Mouse (Mus musculus) E14TG2a.4 (cell line): ENCODE data around the gene Bicd1.

Experiments
- H3K27me3 ChIP-seq: 2 replicates; pipeline ENCODE4 v1.6.1; 2014; ENCODE audit warnings: low read length, control low read depth; ENCODE audit not compliant: insufficient read depth
- H3K36me3 ChIP-seq: 2 replicates; pipeline ENCODE4 v1.6.1; 2014; ENCODE audit warnings: low read length, control low read depth; ENCODE audit not compliant: insufficient read depth
- H3K4me1 ChIP-seq: replicated peaks from 2 replicates; pipeline ENCODE4 v1.6.1; 2014; ENCODE audit warnings: low read depth, low read length, control low read depth
- H3K4me3 ChIP-seq: replicated peaks from 2 replicates; pipeline ENCODE4 v1.5.1; 2014; ENCODE audit warnings: mild to moderate bottlenecking, low read length
- H3K9me3 ChIP-seq: 2 replicates; pipeline ENCODE4 v1.6.1; 2014; ENCODE audit warnings: low read length, control low read depth
- CTCF ChIP-seq: conservative IDR thresholded peaks from 2 replicates; pipeline ENCODE4 v1.5.1; 2014; ENCODE audit warnings: low read length
- NANOG ChIP-seq: IDR thresholded peaks from 2 replicates; pipeline ENCODE4 v1.6.1; 2014; ENCODE audit warnings: borderline replicate concordance, low read length, mixed read lengths
- POU5F1 ChIP-seq: IDR thresholded peaks from 2 replicates; pipeline ENCODE4 v1.6.1; 2014; ENCODE audit warnings: low read length, borderline replicate concordance

The Bicd1 gene

DNA sequence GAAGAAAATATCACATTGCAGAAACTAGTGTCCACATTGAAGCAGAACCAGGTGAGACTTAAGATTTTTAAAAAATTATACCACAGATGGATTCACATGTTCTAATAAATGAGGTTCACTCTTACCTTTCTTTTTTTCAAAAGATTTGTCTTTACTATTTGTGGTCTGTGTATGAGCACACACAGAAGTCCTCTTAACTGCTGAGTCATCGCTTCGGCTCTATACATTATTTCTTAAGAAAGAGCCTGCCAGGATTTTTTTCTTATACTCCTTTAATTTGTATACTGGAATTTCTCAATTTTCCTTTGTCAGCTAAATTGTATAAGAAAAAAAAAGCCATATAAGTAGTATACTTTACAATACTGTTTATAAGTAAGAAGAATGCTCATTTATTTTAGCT, 86.0 kb downstream of the Bicd1 start:
- TF ChIP-seq NANOG: no peak
- Histone ChIP-seq H3K4me3 (no peak overlapping the region), H3K4me1 (peaks cover 6% of the 10 kb centered on the region)

GRCm38 (mm10) chr6:149495925-149496324, 87.2 kb downstream of the Bicd1 start:
- Histone ChIP-seq H3K27me3 (no peaks in the 10 kb centered on the region), H3K9me3 (peaks cover 15% of the 10 kb centered on the region)
- TF ChIP-seq NANOG: no peak
- no peak for TF ChIP-seq CTCF
- TF ChIP-seq POU5F1: no peak

More for the DNA sequence above, 86.0 kb downstream of the Bicd1 start:
- H3K36me3 ChIP-seq: no peaks in the 10 kb centered on the region
- no peaks in the 10 kb centered on the region for H3K27me3 ChIP-seq
- H3K9me3 ChIP-seq: peaks cover 15% of the 10 kb centered on the region

GRCm38 (mm10) chr6:149565720-149566498, 157.2 kb downstream of the Bicd1 start:
- TF ChIP-seq POU5F1 (no peak), NANOG (no peak), CTCF (no peak)

More at GRCm38 (mm10) chr6:149495925-149496324, 87.2 kb downstream of the Bicd1 start:
- Histone ChIP-seq H3K36me3 (no peaks in the 10 kb centered on the region), H3K4me3 (no peak overlapping the region), H3K4me1 (peaks cover 6% of the 10 kb centered on the region)

DNA sequence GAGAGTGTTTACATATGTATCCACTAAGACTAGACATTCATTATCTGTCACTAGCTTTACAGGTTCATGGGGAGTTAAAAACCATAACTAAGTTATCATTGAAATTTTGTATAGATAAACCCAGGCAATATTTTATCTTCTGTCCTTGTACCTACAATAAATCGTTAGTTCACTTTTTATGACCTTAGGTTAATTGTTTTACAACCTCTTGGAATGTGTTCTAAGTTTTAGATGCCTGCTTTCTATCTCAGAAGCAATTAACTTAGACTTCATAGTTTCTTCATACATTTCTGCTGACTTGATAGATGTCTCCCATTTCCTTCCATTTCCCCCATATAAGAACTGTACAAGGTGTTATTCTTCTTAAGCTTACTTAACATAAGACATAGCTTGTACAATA, 158.5 kb downstream of the Bicd1 start:
- TF ChIP-seq CTCF: no peak
- no peak for TF ChIP-seq NANOG
- TF ChIP-seq POU5F1: no peak
- Histone ChIP-seq H3K36me3 (no peaks in the 10 kb centered on the region), H3K4me3 (no peak overlapping the region), H3K27me3 (no peaks in the 10 kb centered on the region), H3K4me1 (peaks cover 11% of the 10 kb centered on the region; the same call in 1 of the 2 replicates), H3K9me3 (peaks cover 19% of the 10 kb centered on the region)

More at GRCm38 (mm10) chr6:149565720-149566498, 157.2 kb downstream of the Bicd1 start:
- Histone ChIP-seq H3K9me3 (peaks cover 6% of the 10 kb centered on the region; the same call in 1 of the 2 replicates), H3K27me3 (no peaks in the 10 kb centered on the region), H3K36me3 (no peaks in the 10 kb centered on the region), H3K4me3 (peak overlapping the region; percentile 83), H3K4me1 (peaks cover 11% of the 10 kb centered on the region; the same call in 1 of the 2 replicates)

GRCm38 (mm10) chr6:149574288-149574687, 165.6 kb downstream of the Bicd1 start:
- no peaks in the 10 kb centered on the region for H3K27me3 ChIP-seq
- peaks cover 64% of the 10 kb centered on the region for H3K9me3 ChIP-seq
- H3K36me3 ChIP-seq: no peaks in the 10 kb centered on the region
- no peak for TF ChIP-seq NANOG
- TF ChIP-seq POU5F1: no peak
- no peak for TF ChIP-seq CTCF
- no peak overlapping the region for H3K4me3 ChIP-seq
- H3K4me1 ChIP-seq: no peaks in the 10 kb centered on the region

DNA sequence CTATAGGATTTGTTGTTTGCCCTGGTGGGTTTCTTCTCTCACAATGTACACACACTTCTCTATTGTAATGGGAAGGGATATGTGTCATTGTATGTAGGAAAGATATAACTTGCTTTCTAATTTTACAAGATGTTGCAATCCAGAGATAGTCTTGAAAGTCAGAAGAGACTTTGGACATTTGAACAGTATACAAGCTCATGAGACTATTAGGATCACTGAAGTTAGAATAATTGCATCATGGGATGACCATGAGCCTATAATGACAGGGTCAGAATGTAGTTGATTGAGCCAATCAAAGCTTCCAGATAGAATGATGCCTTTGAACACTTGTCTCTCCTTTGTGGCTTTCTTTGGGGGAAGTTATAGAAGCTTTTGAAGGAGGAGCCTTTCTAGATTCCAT, 171.4 kb downstream of the Bicd1 start:
- no peaks in the 10 kb centered on the region for H3K4me1 ChIP-seq
- H3K27me3 ChIP-seq: no peaks in the 10 kb centered on the region

DNA sequence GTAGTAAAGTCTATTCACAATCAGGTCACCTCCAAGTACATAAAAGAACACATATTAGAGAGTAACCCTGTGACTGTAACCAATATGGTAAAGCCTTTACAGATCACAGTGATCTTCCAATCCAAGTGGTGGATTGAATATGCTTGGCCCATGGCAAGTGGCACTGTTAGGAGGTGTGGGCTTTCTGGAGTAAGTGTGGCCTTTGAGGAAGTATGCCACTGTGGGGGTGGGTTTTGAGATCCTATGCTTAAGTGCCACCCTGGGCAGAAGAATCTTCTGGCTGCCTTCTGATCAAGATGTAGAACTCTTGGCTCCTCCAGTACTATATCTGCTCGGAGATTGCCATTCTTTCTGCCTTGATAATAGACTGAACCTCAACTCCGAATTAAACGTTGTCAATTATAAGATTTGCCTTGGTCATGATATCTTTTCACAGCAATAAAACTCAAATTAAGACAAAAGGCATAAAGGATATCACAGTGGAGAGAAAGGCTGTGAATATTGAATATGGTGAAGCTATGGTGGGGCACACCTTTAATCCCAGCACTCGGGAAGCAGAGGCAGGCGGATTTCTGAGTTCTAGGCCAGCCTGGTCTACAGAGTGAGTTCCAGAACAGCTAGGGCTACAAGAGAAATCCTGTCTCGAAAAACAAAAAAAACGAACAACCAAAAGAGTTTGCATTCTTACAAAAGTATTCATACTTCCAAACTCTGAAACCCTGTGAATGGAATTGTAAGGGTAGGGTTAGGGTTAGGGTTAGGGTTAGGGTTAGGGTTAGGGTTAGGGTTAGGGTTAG, 177.2 kb downstream of the Bicd1 start:
- Histone ChIP-seq H3K36me3 (peaks cover 15% of the 10 kb centered on the region; the same call in 1 of the 2 replicates), H3K4me1 (no peaks in the 10 kb centered on the region), H3K9me3 (peaks cover 52% of the 10 kb centered on the region), H3K4me3 (no peak overlapping the region), H3K27me3 (no peaks in the 10 kb centered on the region)
- TF ChIP-seq CTCF: no peak
- no peak for TF ChIP-seq POU5F1
- no peak for TF ChIP-seq NANOG

More for the DNA sequence above, 171.4 kb downstream of the Bicd1 start:
- peaks cover 15% of the 10 kb centered on the region; the same call in 1 of the 2 replicates for H3K36me3 ChIP-seq
- no peak overlapping the region for H3K4me3 ChIP-seq
- TF ChIP-seq CTCF (no peak), POU5F1 (no peak), NANOG (no peak)
- H3K9me3 ChIP-seq: peaks cover 90% of the 10 kb centered on the region
